Mouse (Mus musculus): ENCODE results near the gene Arntl2. TPM values are rescaled to one million over a fixed set of nuclear protein-coding genes. Genes with fewer than 3 reads are reported as not detected.
"Not testable (repeated sequence)": the region's sequence is repeated elsewhere in the genome, so short reads cannot be mapped to it uniquely, and the experiment has no call there.

Arntl2 gene
- total and polyA plus RNA-seq, 2 experiments from 2014 or later, result 3.1 to 3.2 TPM

DNA sequence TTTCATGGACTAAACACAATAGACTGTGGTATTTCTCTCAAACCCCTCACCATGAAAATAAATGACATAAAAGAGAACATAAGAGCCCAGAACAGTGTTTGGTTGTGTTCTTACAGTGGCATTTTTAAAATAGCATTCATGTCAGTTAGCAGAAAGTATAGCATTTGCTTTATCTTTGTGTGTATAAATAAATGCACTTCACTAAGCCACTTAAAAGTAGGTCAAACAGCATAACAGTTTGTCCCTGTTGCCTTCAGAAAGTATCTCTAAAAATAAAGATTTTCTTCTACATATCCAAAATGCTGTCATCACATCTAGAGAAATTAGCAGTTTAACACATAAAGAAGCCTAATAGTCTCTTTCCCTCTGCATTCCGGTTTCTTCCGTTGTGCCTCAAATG lies 61.5 kb downstream of the Arntl2 start:
- no peaks in the 10 kb centered on the region for H3K9me3 ChIP-seq (replicated peaks; ENCODE audit: control insufficient read depth, low read length)
- DNase-seq (ENCODE audit: low spot score) (peak; percentile 81), ATAC-seq (ENCODE audit: insufficient read depth, low read depth) (peak; percentile 57; the same call in 1 of the 2 replicates)
- no peak for TF ChIP-seq EP300 (IDR thresholded peaks at IDR 0.05; ENCODE audit: low read depth)
- TF ChIP-seq CTCF (IDR thresholded peaks at IDR 0.05; ENCODE audit: low read depth), result no peak
- no peak overlapping the region for H3K4me2 ChIP-seq (ENCODE audit: low read depth, low read length)
- no peak overlapping the region for H3K4me3 ChIP-seq (ENCODE audit: low read depth, low read length)
- H3K27ac ChIP-seq (ENCODE audit: low read depth), result peak overlapping the region; percentile 70
- 57% methylated on average over 2 of the region's 2 CpGs for WGBS
- peaks cover 30% of the 10 kb centered on the region for H3K4me1 ChIP-seq (ENCODE audit: control insufficient read depth, insufficient read depth)
- no peaks in the 10 kb centered on the region for H3K36me3 ChIP-seq (replicated peaks; ENCODE audit: control insufficient read depth, insufficient read depth, low read length)
- no peaks in the 10 kb centered on the region for H3K27me3 ChIP-seq (ENCODE audit: control insufficient read depth, insufficient read depth, low read length)
- no peak overlapping the region for H3K9ac ChIP-seq (replicated peaks; ENCODE audit: low read depth, low read length)

GRCm38 (mm10) chr6:146863154-146863553 lies 67.3 kb downstream of the Arntl2 start:
- Histone ChIP-seq H3K27me3 (ENCODE audit: control insufficient read depth, insufficient read depth, low read length) (no peaks in the 10 kb centered on the region), H3K4me1 (ENCODE audit: control insufficient read depth, insufficient read depth) (peaks cover 6% of the 10 kb centered on the region), H3K27ac (ENCODE audit: low read depth) (no peak overlapping the region), H3K9me3 (replicated peaks; ENCODE audit: control insufficient read depth, low read length) (no peaks in the 10 kb centered on the region), H3K4me3 (ENCODE audit: low read depth, low read length) (no peak overlapping the region), H3K4me2 (ENCODE audit: low read depth, low read length) (no peak overlapping the region), H3K9ac (replicated peaks; ENCODE audit: low read depth, low read length) (no peak overlapping the region), H3K36me3 (replicated peaks; ENCODE audit: control insufficient read depth, insufficient read depth, low read length) (no peaks in the 10 kb centered on the region)
- TF ChIP-seq EP300 (IDR thresholded peaks at IDR 0.05; ENCODE audit: low read depth), result no peak
- no peak for TF ChIP-seq CTCF (IDR thresholded peaks at IDR 0.05; ENCODE audit: low read depth)
- WGBS, result 79% methylated on average over 2 of the region's 2 CpGs
- ATAC-seq (ENCODE audit: insufficient read depth, low read depth) (no peak), DNase-seq (ENCODE audit: low spot score) (no peak)

- ATAC-seq (ENCODE audit: insufficient read depth, low read depth); H3K4me2 ChIP-seq (ENCODE audit: low read depth, low read length); DNase-seq (ENCODE audit: low spot score); H3K4me1 ChIP-seq (ENCODE audit: control insufficient read depth, insufficient read depth); H3K36me3 ChIP-seq (replicated peaks; ENCODE audit: control insufficient read depth, insufficient read depth, low read length); H3K4me3 ChIP-seq (ENCODE audit: low read depth, low read length); H3K27me3 ChIP-seq (ENCODE audit: control insufficient read depth, insufficient read depth, low read length); H3K27ac ChIP-seq (ENCODE audit: low read depth); H3K9me3 ChIP-seq (replicated peaks; ENCODE audit: control insufficient read depth, low read length); H3K9ac ChIP-seq (replicated peaks; ENCODE audit: low read depth, low read length): not testable (repeated sequence)
- 73% methylated on average over 5 of the region's 5 CpGs for WGBS
These were observed 68.5 kb downstream of the Arntl2 start for GRCm38 (mm10) chr6:146864370-146864769.

- H3K9ac ChIP-seq (replicated peaks; ENCODE audit: low read depth, low read length), result no peak overlapping the region
- TF ChIP-seq EP300 (IDR thresholded peaks at IDR 0.05; ENCODE audit: low read depth) (no peak), CTCF (IDR thresholded peaks at IDR 0.05; ENCODE audit: low read depth) (no peak)
- no peak overlapping the region for H3K4me3 ChIP-seq (ENCODE audit: low read depth, low read length)
- no peak overlapping the region for H3K4me2 ChIP-seq (ENCODE audit: low read depth, low read length)
- no peaks in the 10 kb centered on the region for H3K36me3 ChIP-seq (replicated peaks; ENCODE audit: control insufficient read depth, insufficient read depth, low read length)
- 84% methylated on average over 4 of the region's 4 CpGs for WGBS
- no peak for ATAC-seq (ENCODE audit: insufficient read depth, low read depth)
- no peak overlapping the region for H3K27ac ChIP-seq (ENCODE audit: low read depth)
- no peaks in the 10 kb centered on the region for H3K9me3 ChIP-seq (replicated peaks; ENCODE audit: control insufficient read depth, low read length)
- no peaks in the 10 kb centered on the region for H3K4me1 ChIP-seq (ENCODE audit: control insufficient read depth, insufficient read depth)
- no peaks in the 10 kb centered on the region for H3K27me3 ChIP-seq (ENCODE audit: control insufficient read depth, insufficient read depth, low read length)
- DNase-seq (ENCODE audit: low spot score), result no peak
These were observed 69.8 kb downstream of the Arntl2 start for GRCm38 (mm10) chr6:146865701-146866100.

DNA sequence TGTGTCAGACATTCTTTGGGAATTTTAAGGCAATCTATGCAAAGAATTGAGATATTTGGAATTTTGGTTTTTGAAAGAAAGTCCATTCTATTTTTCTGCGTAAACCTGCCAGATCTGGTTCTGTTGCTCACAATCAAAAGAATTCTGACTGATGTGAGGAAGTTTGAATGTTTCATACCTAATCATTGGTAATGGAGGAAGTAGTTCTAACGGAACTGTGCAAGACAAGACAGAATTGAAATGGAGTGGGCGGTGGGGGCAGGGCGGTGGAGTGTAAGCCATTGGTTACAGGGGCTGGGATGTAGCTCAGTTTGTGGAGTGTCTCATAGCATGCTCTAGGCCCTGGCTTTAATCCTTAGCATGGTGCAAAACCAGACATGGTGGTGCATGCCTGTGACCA lies 76.1 kb downstream of the Arntl2 start:
- WGBS, result 89% methylated on average over 4 of the region's 4 CpGs
- Histone ChIP-seq H3K4me2 (ENCODE audit: low read depth, low read length) (no peak overlapping the region), H3K4me1 (ENCODE audit: control insufficient read depth, insufficient read depth) (0 out of 2 replicates have a peak, but pooled peaks cover 6% of the 10 kb centered on the region), H3K27ac (ENCODE audit: low read depth) (no peak overlapping the region), H3K4me3 (ENCODE audit: low read depth, low read length) (no peak overlapping the region), H3K36me3 (replicated peaks; ENCODE audit: control insufficient read depth, insufficient read depth, low read length) (no peaks in the 10 kb centered on the region), H3K9me3 (replicated peaks; ENCODE audit: control insufficient read depth, low read length) (peaks cover under 1% of the 10 kb centered on the region; the same call in 1 of the 2 replicates), H3K9ac (replicated peaks; ENCODE audit: low read depth, low read length) (no peak overlapping the region), H3K27me3 (ENCODE audit: control insufficient read depth, insufficient read depth, low read length) (no peaks in the 10 kb centered on the region)
- no peak for TF ChIP-seq CTCF (IDR thresholded peaks at IDR 0.05; ENCODE audit: low read depth)
- TF ChIP-seq EP300 (IDR thresholded peaks at IDR 0.05; ENCODE audit: low read depth), result no peak
- DNase-seq (ENCODE audit: low spot score) (no peak), ATAC-seq (ENCODE audit: insufficient read depth, low read depth) (no peak)

DNA sequence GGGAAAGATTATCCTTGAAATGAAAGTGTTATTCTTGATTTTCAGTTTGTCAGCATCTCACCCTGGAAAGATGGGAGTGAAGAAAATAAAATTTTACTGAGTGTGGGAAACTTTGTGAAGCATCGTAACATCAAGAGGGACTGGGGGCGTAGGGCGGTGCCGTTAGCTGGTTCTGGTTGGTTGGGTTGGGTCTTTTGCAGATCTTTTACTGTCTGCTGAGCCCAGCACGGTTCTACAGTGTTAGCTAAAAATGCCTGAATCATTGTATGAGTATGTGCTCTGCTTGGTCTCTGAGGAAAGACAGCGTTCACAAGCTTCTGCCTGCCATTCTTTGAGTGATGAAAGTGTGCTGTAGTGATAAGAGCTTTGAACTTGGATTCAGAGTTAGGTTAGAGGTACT lies 78.6 kb downstream of the Arntl2 start:
- Histone ChIP-seq H3K4me1 (ENCODE audit: control insufficient read depth, insufficient read depth) (0 out of 2 replicates have a peak, but pooled peaks cover 6% of the 10 kb centered on the region), H3K4me3 (ENCODE audit: low read depth, low read length) (no peak overlapping the region), H3K36me3 (replicated peaks; ENCODE audit: control insufficient read depth, insufficient read depth, low read length) (no peaks in the 10 kb centered on the region), H3K9me3 (replicated peaks; ENCODE audit: control insufficient read depth, low read length) (peaks cover 5% of the 10 kb centered on the region; the same call in 1 of the 2 replicates), H3K27ac (ENCODE audit: low read depth) (no peak overlapping the region), H3K27me3 (ENCODE audit: control insufficient read depth, insufficient read depth, low read length) (no peaks in the 10 kb centered on the region), H3K4me2 (ENCODE audit: low read depth, low read length) (no peak overlapping the region), H3K9ac (replicated peaks; ENCODE audit: low read depth, low read length) (no peak overlapping the region)
- TF ChIP-seq EP300 (IDR thresholded peaks at IDR 0.05; ENCODE audit: low read depth) (no peak), CTCF (IDR thresholded peaks at IDR 0.05; ENCODE audit: low read depth) (no peak)
- ATAC-seq (ENCODE audit: insufficient read depth, low read depth), result no peak
- no peak for DNase-seq (ENCODE audit: low spot score)
- WGBS, result 55% methylated on average over 6 of the region's 6 CpGs
